Mouse (Mus musculus) splenic B cell, adult 2 months (primary cell): ENCODE measurements at regions not wholly inside any gene's neighbourhood (a gene's known extent, or its start where the extent isn't known, plus 50 kb on each side); places are given as distances from the start of the nearest gene placed in this dataset.

Experiments used
- DNase-seq: peaks from one replicate; pipeline ENCODE4 v3.0.0-alpha.2; 2011; ENCODE audit warnings: low read depth, low spot score
- H3K27me3 ChIP-seq: 2 replicates; pipeline ENCODE4 v1.6.1; 2012; ENCODE audit warnings: mild to moderate bottlenecking, low read length, moderate library complexity, mixed read lengths; ENCODE audit not compliant: control insufficient read depth, poor library complexity, insufficient read depth, severe bottlenecking
- H3K36me3 ChIP-seq: 2 replicates; pipeline ENCODE4 v1.6.1; 2012; ENCODE audit warnings: mild to moderate bottlenecking, low read length, moderate library complexity, mixed read lengths; ENCODE audit not compliant: control insufficient read depth, poor library complexity, insufficient read depth, severe bottlenecking

DNA sequence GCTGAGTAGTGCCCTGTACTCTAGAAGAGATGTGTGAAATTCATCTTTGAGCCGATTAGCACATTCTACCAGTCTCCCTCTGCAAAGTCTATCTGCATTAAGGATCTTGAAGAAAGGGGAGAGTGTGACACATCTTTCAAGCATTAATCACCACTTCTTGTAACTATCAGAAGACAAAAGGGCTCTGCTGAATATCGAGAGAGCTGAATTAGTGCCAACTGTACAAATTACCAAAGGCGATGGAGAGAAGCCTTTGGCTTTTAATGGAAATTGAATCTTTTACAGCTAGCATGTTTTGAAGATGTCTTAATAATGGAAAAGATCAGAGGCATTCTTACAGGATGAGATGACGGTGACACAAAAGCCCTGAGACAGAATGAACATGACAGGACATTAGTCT lies 97.2 kb upstream of the Pam start:
- Histone ChIP-seq H3K27me3 (no peaks in the 10 kb centered on the region), H3K36me3 (no peaks in the 10 kb centered on the region)
- no peak for DNase-seq

DNA sequence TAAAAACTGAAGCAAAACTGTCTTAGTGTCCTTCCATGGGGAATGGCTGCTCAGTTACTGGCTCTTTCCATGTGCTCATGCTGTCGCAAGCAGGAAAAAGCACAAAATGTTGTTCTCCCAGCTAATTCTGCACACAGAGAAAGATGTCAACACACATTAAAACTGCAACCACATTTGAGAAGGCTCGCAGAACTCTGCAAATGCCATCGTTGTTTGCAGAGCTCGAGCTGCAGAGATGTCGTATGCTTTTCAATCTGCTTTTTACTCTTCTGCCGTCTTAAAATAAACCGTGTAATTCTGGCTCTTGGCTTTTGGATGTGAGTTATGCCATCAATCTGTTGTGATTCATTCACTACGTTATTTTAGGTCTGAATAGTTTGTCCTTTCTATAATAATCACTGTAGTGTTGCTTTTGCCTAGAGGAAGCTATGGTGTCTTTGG lies 96.6 kb upstream of the Pam start:
- DNase-seq: no peak
- no peaks in the 10 kb centered on the region for H3K36me3 ChIP-seq
- H3K27me3 ChIP-seq: no peaks in the 10 kb centered on the region

DNA sequence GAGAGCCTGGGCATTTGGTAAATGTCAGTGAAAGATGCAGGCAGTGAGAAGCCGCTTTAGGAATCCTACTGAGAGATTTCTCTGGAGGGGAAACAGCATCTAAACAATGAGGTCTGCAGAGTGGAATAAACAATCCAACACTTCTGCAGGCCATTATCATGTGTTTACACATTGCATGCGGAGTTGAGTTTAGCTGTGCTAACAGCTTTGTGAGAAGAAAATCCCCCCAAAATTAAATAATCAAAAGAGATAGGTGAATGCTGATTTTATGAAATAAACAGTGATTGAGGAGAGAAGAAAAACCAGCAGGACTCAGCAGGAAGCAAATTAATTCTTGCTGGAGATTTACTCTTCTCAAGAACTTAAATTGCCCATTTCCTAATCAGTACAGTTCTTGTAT lies 95.9 kb upstream of the Pam start:
- Histone ChIP-seq H3K36me3 (no peaks in the 10 kb centered on the region), H3K27me3 (no peaks in the 10 kb centered on the region)
- DNase-seq: no peak

DNA sequence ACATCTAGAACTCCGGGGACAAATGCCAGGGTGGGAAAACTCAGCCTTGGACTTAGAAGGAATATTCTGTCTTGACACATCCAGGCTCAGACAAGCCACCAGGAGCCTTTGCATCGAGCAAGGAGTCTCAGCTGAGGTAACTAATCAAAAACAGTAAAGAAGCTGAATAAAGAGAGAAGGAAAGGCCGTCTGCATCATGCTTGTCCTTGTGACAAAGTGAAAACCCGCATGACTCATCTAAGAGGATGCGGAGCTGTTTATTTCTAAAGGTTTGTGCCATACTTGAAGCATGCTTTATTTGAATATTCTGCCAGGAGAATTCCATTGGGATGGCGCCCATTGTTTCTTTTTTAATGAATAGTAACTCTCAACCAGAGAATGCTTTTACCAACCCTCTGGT lies 95.3 kb upstream of the Pam start:
- Histone ChIP-seq H3K36me3 (no peaks in the 10 kb centered on the region), H3K27me3 (no peaks in the 10 kb centered on the region)
- DNase-seq: no peak

DNA sequence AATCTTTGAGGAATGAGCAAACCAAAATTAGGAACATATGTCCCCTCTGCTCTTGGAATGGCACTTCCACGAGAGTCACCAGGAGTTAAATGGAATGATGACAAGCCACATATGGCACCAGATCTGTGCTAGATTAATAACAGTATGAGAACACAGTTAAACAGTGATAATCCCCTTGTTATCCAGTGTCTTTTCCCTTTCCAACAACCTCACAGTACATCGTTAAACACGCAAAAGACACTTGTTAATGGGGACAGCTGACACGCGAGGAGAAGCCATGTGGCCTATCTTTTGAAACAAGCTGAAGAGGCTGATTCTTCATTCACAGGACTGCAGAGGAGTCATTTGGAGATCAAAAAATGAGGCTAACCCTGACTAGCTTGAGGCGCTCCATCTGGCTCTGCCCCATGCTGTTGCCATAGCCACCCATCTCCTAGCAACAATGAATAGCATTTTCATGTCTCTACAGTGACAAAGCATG lies 94.6 kb upstream of the Pam start:
- Histone ChIP-seq H3K27me3 (no peaks in the 10 kb centered on the region), H3K36me3 (no peaks in the 10 kb centered on the region)
- no peak for DNase-seq

DNA sequence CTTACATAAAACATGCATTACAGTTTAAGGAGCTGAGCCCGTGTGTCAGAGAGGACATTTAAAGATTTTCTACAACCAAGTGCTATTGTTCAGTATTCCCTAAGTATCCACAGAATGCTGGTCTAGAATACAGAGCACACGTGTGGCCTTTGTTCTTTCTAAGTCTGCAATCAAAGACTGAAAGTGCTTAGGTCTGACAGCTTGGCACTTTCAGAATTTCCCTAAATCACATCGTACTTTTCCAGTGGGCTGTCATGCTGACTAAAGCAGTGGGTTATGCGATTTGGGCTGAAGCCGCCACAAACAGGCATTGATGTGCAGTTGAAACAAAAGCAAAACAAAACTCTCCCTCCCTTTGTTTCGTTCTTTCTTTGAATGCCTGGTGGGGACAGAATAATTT lies 84.9 kb upstream of the Pam start:
- H3K36me3 ChIP-seq: no peaks in the 10 kb centered on the region
- no peak for DNase-seq

DNA sequence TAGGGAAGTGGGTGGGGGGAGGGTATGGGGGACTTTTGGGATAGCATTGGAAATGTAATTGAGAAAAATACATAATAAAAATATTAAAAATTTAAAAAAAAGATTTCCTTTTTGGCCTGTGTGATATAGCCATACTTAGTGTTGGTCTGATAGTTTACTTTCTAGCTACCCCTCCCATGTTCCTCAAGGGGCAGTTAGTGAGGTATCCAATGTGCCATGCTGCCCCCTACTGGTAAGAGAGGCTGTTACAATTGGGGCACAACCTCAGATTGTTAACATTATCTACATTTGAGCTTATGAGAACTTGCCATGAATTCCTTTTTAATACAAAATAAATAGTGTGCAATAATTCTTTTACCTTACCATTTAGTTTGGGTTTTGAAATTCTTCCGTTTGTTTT lies 83.6 kb upstream of the Pam start:
- Histone ChIP-seq H3K27me3 (no peaks in the 10 kb centered on the region), H3K36me3 (no peaks in the 10 kb centered on the region)
- peak; percentile 6 for DNase-seq

More for the DNA sequence above, 84.9 kb upstream of the Pam start:
- no peaks in the 10 kb centered on the region for H3K27me3 ChIP-seq

DNA sequence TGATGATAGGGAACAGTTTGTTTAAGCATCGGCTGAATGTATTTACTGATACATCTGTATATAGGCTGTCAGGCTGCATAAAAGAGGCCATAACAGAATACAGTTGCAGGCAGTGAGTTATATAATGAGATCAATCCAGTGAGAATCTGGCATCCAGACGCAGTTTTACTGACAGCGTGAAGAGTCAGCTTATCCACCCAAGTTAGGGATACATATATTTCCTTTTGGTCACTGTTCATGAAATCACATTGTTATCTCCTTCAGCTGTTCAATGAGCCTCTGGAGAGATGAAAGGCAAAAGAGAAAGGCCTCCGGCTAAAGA lies 79.3 kb upstream of the Pam start:
- Histone ChIP-seq H3K27me3 (no peaks in the 10 kb centered on the region), H3K36me3 (no peaks in the 10 kb centered on the region)
- DNase-seq: no peak

DNA sequence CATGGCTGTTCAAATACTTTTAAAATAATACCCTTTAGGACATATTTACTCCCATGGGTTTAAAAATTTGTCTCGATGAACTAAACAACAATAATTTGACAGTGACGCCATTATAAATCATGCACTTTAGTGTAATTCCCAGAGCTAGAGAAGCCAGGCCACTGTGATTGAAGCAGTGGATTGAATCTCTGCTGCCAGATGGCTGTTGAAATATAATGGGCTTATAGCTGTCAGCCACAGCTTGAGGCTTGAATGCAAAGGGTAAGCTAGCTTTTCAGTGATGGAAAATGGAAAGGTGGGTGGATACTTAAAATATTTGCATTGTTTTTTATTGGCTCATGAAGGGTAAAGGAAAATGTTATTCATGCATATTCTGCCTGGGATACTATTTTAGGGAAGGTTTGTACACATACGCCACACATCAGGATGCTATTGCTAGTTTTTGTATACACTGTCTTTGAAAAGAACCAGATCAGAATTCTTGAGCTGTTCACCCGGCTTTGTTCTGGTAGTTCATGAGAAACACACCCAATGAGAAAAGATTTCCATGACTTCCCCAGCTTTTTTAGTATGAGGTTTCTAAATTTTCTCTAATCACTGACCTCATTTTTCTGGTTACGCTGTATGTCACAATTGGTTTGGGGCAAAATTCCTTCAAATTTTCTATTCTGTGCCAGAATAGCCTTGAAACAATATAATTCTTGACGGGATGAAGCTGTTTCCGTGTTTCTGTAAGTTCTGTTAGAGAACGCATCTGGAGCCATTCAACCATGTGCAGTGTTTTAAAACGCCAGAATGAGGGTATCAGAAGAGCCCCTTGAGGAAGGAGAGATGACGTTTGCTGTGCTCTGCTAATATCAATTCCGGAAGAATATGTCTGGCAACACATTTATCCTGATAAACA lies 78.7 kb upstream of the Pam start:
- H3K27me3 ChIP-seq: no peaks in the 10 kb centered on the region
- no peak for DNase-seq
- H3K36me3 ChIP-seq: no peaks in the 10 kb centered on the region

DNA sequence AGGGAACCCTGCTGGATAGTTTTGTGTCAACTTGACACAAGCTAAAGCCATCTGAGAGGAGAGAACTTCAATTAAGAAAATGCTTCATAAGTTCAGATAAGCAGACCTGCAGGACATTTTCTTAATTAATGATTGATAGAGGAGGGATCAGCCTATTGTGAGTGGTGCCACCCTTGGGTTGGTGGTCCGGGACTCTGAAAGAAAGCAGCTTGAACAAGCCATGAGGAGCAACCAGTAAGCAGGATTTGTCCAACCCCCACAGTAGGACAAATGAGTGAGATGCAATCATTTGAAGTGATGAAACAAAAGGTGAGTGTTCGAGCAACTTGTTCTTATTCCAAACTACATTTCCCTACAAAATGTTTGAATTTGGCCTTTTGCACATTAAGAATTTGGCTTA lies 78.0 kb upstream of the Pam start:
- DNase-seq: no peak
- Histone ChIP-seq H3K36me3 (no peaks in the 10 kb centered on the region), H3K27me3 (no peaks in the 10 kb centered on the region)

DNA sequence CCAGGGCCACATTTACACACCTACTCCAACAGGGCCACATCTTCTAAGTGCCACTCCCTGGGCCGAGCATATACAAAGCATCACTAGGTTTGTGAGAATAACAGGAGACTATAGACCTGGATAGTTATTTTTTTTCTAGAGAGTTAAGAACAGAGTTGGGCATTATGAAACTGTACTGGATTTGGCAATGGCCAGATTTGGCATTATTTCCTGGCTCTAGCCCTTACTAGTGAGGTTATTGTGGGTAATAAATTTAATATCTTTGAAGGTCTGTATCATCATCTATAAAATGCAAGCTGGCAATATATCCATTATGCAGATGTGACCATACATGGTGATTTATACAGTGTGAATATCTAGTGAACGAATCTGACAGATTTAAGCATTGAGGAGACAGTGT lies 75.8 kb upstream of the Pam start:
- no peaks in the 10 kb centered on the region for H3K36me3 ChIP-seq
- H3K27me3 ChIP-seq: no peaks in the 10 kb centered on the region
- no peak for DNase-seq

DNA sequence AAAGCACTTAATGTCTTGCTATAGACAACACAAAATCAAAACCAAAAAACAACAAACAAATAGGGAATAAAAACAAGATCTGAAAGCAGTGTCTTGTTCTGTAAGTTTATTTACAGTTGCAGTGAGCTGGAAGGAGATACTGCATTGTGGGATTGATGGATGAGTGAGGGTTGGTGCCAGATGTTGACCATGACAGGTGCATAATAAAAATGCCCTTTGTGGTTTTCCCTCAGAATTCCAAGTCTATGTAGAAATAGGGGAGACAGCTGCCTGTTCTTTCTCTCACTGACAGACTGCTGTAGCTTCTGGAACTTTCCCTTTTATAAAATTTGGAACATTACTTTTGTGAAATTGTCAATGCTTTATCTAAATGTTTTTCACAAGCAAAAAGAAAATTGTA lies 73.9 kb upstream of the Pam start:
- no peak for DNase-seq
- Histone ChIP-seq H3K27me3 (no peaks in the 10 kb centered on the region), H3K36me3 (no peaks in the 10 kb centered on the region)

DNA sequence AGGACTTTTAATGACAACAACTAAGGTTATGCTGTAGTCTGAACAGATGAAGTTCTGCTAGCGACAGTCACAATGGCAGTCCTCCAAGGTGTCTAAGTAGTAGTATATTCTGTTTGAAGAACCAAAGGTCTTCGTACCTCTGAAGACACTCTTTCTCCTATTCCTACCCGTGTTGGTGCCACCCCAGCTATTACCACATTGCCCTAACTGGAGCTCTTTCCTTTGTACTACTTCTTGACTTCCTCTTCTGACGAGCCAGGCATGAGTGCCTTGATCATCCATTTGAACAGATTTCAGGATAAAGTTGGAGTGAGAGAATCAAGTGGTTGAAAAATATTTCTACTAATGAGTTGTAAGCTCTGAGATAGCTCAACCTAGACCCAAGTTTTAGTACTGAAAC lies 72.4 kb upstream of the Pam start:
- Histone ChIP-seq H3K36me3 (no peaks in the 10 kb centered on the region), H3K27me3 (no peaks in the 10 kb centered on the region)
- DNase-seq: no peak

DNA sequence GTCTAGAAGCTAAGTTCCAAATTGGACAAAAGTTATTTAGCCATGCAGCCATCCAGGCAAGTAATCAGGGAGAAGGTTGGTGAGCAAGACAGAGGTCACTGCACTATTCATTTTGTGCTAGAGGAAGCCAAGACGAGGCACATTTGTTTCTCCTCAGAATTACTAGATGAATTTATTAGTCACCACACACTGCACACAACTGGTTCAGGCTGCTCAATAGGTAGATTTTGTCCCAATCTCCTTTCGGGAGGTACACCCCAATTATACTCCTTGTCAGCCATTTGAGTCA lies 67.1 kb upstream of the Pam start:
- DNase-seq: no peak
- no peaks in the 10 kb centered on the region for H3K27me3 ChIP-seq
- H3K36me3 ChIP-seq: no peaks in the 10 kb centered on the region

DNA sequence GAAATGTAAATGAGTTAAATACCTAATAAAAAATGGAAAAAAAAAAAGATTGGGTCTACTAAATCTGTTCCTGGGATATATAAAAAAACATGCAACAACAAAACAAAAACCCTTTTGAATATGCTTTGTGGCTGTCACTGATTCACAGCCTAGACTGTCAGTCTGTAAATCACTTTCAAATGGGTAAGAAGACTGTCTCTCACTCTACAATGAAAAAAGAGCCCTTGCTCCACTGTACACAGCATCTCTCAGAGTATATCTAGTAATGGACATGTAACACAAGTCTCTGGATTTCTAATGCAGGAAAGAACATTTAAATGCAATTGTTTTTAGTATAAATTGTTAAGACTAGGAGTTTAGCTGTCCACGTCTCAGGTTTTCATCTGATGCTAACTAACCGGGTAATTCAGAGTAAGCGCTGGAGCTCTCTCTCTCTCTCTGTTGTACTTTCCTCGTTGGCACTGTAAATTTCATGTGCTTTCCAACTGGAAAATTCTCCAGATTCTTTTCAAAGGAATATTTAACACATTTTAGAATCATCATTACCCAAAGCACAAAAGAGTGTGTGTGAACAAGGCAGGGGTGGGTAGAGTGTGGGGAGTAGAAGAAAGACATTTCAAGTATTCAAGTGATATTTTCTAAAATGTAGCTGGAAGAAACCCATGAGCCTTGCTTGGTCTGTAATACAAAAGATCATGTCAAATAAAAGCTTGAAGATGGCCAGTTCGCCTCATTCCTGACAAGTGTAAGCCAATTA lies 66.6 kb upstream of the Pam start:
- DNase-seq: no peak
- H3K36me3 ChIP-seq: no peaks in the 10 kb centered on the region
- no peaks in the 10 kb centered on the region for H3K27me3 ChIP-seq
